Mouse (Mus musculus) E14TG2a.4 (cell line): Measurements from ENCODE around the gene Mtmr3.
"Not testable (repeated sequence)": the region's sequence is repeated elsewhere in the genome, so short reads cannot be mapped to it uniquely, and the experiment has no call there.

Experiments used
- H3K27me3 ChIP-seq: 2 replicates; pipeline ENCODE4 v1.6.1; 2014; ENCODE audit warnings: low read length, control low read depth; ENCODE audit not compliant: insufficient read depth
- H3K36me3 ChIP-seq: 2 replicates; pipeline ENCODE4 v1.6.1; 2014; ENCODE audit warnings: low read length, control low read depth; ENCODE audit not compliant: insufficient read depth
- H3K4me1 ChIP-seq: replicated peaks from 2 replicates; pipeline ENCODE4 v1.6.1; 2014; ENCODE audit warnings: low read depth, low read length, control low read depth
- H3K4me3 ChIP-seq: replicated peaks from 2 replicates; pipeline ENCODE4 v1.5.1; 2014; ENCODE audit warnings: mild to moderate bottlenecking, low read length
- H3K9me3 ChIP-seq: 2 replicates; pipeline ENCODE4 v1.6.1; 2014; ENCODE audit warnings: low read length, control low read depth
- CTCF ChIP-seq: conservative IDR thresholded peaks from 2 replicates; pipeline ENCODE4 v1.5.1; 2014; ENCODE audit warnings: low read length
- NANOG ChIP-seq: IDR thresholded peaks from 2 replicates; pipeline ENCODE4 v1.6.1; 2014; ENCODE audit warnings: borderline replicate concordance, low read length, mixed read lengths
- POU5F1 ChIP-seq: IDR thresholded peaks from 2 replicates; pipeline ENCODE4 v1.6.1; 2014; ENCODE audit warnings: low read length, borderline replicate concordance

The Mtmr3 gene

DNA sequence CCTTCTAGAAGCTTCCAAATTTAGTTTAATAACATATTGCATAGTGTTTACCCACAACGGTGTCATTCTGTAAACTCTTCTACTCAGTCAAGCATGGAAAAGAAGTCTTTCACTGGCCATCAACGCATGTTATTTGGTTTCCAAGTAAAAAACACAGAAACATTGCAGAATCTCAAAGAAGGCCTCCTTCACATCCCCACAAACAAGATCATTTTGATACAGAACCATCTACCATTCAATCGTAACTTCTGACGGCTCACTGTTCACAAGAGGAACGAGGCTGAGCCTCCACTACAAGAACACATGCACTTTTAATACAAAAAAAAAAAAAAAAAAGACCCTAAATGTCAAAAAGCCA lies 1.2 kb downstream of the Mtmr3 start:
- TF ChIP-seq POU5F1 (no peak), CTCF (no peak), NANOG (no peak)
- Histone ChIP-seq H3K36me3 (no peaks in the 10 kb centered on the region), H3K4me3 (peak overlapping the region; percentile 96), H3K27me3 (no peaks in the 10 kb centered on the region), H3K9me3 (no peaks in the 10 kb centered on the region), H3K4me1 (peaks cover 24% of the 10 kb centered on the region)

DNA sequence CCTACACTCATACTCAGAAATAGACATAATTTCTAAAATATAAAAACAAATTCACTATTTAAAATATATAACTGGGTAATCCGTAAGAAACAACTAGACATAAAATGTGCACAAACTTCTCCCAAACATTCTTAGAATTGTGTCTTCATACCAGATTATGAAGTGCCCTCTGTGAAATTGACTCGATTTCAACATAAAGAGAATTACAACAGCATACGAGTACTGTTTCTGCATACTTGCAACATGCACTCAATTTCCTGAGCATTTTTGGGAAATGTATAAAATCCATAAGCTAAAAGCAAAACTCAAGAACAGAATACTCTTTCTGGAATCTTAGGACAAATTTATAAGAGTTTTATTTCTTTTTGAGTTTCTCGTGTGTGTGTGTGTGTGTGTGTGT lies 2.9 kb downstream of the Mtmr3 start:
- Histone ChIP-seq H3K27me3 (no peaks in the 10 kb centered on the region), H3K4me1 (peaks cover 24% of the 10 kb centered on the region), H3K9me3 (no peaks in the 10 kb centered on the region), H3K36me3 (peaks cover 6% of the 10 kb centered on the region; the same call in 1 of the 2 replicates), H3K4me3 (no peak overlapping the region)
- no peak for TF ChIP-seq POU5F1
- no peak for TF ChIP-seq NANOG
- TF ChIP-seq CTCF, result no peak

DNA sequence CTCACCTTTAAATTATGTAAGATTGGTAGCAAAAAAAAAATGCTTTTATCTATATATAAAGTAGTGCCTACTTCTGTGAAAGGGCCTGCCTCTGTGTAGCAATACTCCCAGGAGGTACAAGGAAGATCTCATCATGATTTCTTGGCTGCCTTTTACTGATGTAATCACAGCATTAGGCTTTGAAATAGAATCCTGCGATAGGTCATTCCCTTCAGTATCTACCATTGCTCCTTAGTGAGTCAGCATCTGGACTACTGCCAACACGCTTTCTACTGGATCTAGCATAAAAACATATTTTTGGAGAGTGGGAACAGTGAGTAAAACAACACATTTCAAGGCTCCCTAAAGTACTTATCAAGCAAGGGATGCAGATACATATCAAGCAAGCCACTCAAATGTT lies 16.0 kb downstream of the Mtmr3 start:
- no peaks in the 10 kb centered on the region for H3K9me3 ChIP-seq
- no peaks in the 10 kb centered on the region for H3K27me3 ChIP-seq
- TF ChIP-seq NANOG, result no peak
- TF ChIP-seq POU5F1, result no peak
- no peak for TF ChIP-seq CTCF
- H3K4me1 ChIP-seq, result peaks cover 11% of the 10 kb centered on the region
- H3K36me3 ChIP-seq, result no peaks in the 10 kb centered on the region
- H3K4me3 ChIP-seq, result no peak overlapping the region

DNA sequence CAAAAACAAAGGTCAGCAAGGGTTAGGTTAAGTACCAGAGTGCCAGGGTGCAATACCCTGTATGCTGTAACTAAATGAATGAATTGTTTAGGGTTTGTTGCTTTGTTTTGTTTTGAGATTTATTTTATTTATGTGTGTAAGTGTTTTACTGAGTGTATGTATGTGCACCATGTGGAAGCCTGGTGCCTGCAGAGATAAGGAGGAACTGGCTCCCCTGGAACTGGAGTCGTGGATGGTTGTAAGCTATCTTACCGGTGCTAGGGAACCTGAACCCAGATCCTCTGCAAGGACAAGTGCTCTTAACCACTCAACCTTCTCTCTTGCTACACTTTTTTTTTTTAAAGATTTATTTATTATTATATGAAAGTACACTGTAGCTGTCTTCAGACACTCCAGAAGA lies 17.6 kb downstream of the Mtmr3 start:
- H3K4me3 ChIP-seq, result no peak overlapping the region
- H3K4me1 ChIP-seq, result peaks cover 9% of the 10 kb centered on the region
- TF ChIP-seq POU5F1, result no peak
- no peak for TF ChIP-seq CTCF
- no peak for TF ChIP-seq NANOG
- no peaks in the 10 kb centered on the region for H3K9me3 ChIP-seq
- no peaks in the 10 kb centered on the region for H3K36me3 ChIP-seq
- no peaks in the 10 kb centered on the region for H3K27me3 ChIP-seq

DNA sequence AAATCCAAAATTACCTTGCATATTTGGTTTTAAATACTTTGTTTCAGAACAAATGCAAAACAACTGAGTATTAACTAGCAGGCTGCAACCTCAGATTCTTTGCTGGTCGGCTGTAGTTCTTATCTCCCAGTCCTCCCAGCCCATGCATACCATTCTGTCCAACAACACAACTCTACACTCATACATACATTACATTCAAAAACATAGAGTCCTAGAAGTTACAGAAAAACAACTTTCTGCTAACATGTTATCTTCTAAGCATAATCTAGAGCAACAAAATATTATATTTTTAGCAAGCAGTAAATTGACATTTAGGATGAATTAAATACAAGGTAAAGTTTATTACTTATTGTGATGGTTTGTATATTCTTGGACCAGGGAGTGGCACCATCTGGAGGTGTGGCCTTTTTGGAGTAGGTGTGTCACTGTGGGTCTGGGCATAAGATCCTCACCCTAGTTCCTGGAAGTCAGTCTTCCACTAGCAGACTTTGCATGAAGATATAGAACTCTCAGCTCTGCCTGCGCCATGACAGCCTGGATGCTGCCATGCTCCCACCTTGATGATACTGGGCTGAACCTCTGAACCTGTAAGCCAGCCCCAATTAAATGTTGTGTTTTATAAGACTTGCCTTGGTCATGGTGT lies 18.5 kb downstream of the Mtmr3 start:
- not testable (repeated sequence) for H3K9me3 ChIP-seq, H3K4me3 ChIP-seq, H3K27me3 ChIP-seq, H3K36me3 ChIP-seq
- peaks cover 12% of the 10 kb centered on the region for H3K4me1 ChIP-seq

DNA sequence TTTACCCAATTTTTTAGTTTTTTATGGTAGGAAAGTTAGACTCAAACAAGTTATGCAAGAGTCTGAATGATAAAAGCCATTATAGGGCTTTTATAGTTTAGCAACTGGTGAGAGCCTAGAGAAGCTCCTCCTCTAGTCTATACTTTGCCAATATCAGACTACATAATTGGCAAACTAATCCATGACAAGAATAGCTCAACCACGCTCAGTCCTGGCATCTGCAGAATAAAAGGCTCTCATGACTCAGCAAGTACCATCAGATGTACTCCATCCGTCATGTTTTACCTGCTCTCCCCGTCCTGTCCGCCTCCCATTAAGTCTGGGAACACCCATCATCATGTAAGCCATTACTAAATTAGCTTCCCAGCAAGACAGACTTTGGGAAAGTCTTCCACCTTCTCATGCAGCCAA lies 23.2 kb downstream of the Mtmr3 start:
- Histone ChIP-seq H3K36me3 (no peaks in the 10 kb centered on the region), H3K4me1 (peaks cover 12% of the 10 kb centered on the region), H3K9me3 (no peaks in the 10 kb centered on the region), H3K27me3 (no peaks in the 10 kb centered on the region), H3K4me3 (no peak overlapping the region)
- no peak for TF ChIP-seq CTCF
- TF ChIP-seq POU5F1, result no peak
- no peak for TF ChIP-seq NANOG

DNA sequence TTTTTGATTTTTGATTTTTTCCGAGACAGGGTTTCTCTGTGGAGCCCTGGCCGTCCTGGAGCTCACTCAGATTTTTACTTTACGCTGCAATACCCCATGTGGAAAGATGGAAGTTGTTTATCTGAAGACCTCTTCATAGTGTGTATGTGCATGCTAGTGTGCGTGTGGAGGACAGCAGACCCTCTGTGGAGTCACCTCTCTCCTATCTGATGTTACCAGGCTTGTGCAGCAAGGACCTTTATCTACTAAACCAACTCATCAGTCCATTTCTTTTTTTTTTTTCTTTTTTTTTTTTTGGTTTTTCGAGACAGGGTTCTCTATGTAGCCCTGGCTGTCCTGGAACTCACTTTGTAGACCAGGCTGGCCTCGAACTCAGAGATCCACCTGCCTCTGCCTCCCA lies 28.3 kb downstream of the Mtmr3 start:
- H3K4me1 ChIP-seq, result peaks cover 11% of the 10 kb centered on the region
- no peak for TF ChIP-seq CTCF
- no peak for TF ChIP-seq POU5F1
- TF ChIP-seq NANOG, result no peak
- no peak overlapping the region for H3K4me3 ChIP-seq
- H3K9me3 ChIP-seq, result no peaks in the 10 kb centered on the region
- H3K36me3 ChIP-seq, result no peaks in the 10 kb centered on the region
- no peaks in the 10 kb centered on the region for H3K27me3 ChIP-seq

GRCm38 (mm10) chr11:4565545-4565944 lies 29.1 kb downstream of the Mtmr3 start:
- Histone ChIP-seq H3K36me3 (no peaks in the 10 kb centered on the region), H3K9me3 (no peaks in the 10 kb centered on the region)

More at GRCm38 (mm10) chr11:4565545-4565944, 29.1 kb downstream of the Mtmr3 start:
- Histone ChIP-seq H3K4me1 (peaks cover 11% of the 10 kb centered on the region), H3K4me3 (no peak overlapping the region), H3K27me3 (no peaks in the 10 kb centered on the region)
- TF ChIP-seq CTCF (no peak), POU5F1 (no peak), NANOG (peak; percentile 95)
